Mouse (Mus musculus): ENCODE data around the gene Chrm5.

DNA sequence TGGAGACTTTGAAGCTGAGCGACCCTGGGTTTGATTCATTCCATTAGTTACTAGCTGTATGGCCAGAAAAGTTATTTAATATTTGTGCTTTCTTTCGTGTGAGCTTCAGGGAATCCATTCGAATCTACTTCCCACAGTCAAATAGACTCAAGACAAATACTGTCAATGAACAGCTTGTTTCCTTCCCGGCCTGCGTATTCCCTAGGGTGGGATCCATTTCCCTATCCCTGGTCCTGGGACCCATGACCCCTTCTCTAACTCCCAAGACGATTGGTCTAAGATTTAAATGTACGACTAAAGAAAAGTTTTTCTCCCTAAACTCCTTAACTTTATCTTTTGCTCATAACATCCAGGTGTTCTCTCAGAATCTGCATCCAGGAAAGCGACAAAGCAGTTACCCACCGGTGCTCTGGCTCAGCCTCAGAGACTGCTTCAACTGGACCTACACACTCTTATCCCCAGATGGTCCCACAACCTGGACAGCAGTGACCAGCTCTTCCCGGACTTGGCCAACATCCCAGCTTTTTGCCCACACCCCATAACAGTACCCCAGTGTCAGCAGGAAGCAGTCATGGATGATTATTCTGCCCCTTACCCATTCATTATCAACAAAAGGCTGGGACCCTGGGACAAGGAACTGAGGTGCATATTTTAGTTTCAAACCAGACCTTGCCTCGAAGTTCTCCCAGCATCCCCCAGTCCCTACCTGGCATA lies 10.1 kb upstream of the Chrm5 start:
- TF ChIP-seq CTCF (IDR thresholded peaks at IDR 0.05; ENCODE audit: borderline replicate concordance, insufficient read depth, low read length) (no peak), POLR2A (IDR thresholded peaks at IDR 0.05; ENCODE audit: low read depth, low read length) (no peak)
